Mouse (Mus musculus) erythroblast, embryonic 14.5 days (primary cell): ENCODE results near the gene Olfr810. TPM values are rescaled to one million over a fixed set of nuclear protein-coding genes. Genes with fewer than 3 reads are reported as not detected.

ENCODE experiments used
- H3K27me3 ChIP-seq: 2 replicates; pipeline ENCODE4 v1.6.1; 2012; ENCODE audit warnings: inconsistent platforms; ENCODE audit not compliant: control insufficient read depth
- H3K36me3 ChIP-seq: 2 replicates; pipeline ENCODE4 v1.6.1; 2012; ENCODE audit warnings: mild to moderate bottlenecking, inconsistent platforms; ENCODE audit not compliant: control insufficient read depth
- H3K4me1 ChIP-seq: 2 replicates; pipeline ENCODE4 v1.6.1; 2012; ENCODE audit warnings: inconsistent platforms; ENCODE audit not compliant: control insufficient read depth
- H3K4me3 ChIP-seq: replicated peaks from 2 replicates; pipeline ENCODE3; 2012; ENCODE audit warnings: moderate library complexity, mild to moderate bottlenecking, inconsistent platforms
- H3K9me3 ChIP-seq: 2 replicates; pipeline ENCODE4 v1.6.1; 2012; ENCODE audit warnings: low read length, inconsistent platforms, mixed read lengths; ENCODE audit not compliant: control insufficient read depth
- GATA1 ChIP-seq: IDR thresholded peaks from 2 replicates; pipeline ENCODE4 v1.6.1; 2012; ENCODE audit warnings: low read length, inconsistent platforms, mixed read lengths
- TAL1 ChIP-seq: IDR thresholded peaks from 3 replicates; pipeline ENCODE4 v1.6.1; 2012; ENCODE audit warnings: low read length, inconsistent platforms, mixed read lengths
- polyA plus RNA-seq: library from polyadenylated mRNA; stranded (reverse); fragments of >175 nt; gene quantifications from 2 replicates; pipeline ENCODE4 v1.2.3, GENCODE M21; 2012

The Olfr810 gene
- polyA plus RNA-seq, result not detected in 2 replicates

GRCm38 (mm10) chr10:129794817-129795216, at the start of gene Olfr810:
Gene Olfr810, minus strand, starts transcription at chr10:129794917.
- no peaks in the 10 kb centered on the region for H3K36me3 ChIP-seq
- no peaks in the 10 kb centered on the region for H3K27me3 ChIP-seq
- no peaks in the 10 kb centered on the region for H3K4me1 ChIP-seq
- no peak within 1 kb of the TSS for H3K4me3 ChIP-seq
- TF ChIP-seq GATA1 (no peak), TAL1 (no peak)
- no peaks in the 10 kb centered on the region for H3K9me3 ChIP-seq

DNA sequence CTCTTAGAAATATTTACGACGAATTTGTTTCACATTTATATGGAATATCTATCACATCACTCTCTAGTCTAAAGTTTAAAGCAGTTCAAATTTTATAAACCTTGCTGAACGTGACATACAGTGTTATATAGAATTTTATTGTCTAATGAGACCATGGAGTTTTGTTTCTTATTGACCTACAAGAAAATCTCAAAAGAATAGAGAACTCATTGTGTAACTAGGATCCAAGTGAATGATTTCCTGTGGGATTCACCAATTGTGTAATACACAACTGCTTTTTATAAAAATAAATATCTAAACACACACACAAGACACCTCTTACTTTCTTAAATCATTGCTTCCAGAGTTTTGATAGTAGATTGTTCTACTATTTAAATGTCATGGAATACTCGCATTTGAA, 9.6 kb upstream of the Olfr810 start, which contains the start of gene Olfr811:
Gene Olfr811, minus strand, starts transcription at position 101 of the 400 bp plus-strand sequence.
- no peak within 1 kb of the TSS for H3K4me3 ChIP-seq
- no peaks in the 10 kb centered on the region for H3K27me3 ChIP-seq
- TF ChIP-seq GATA1 (no peak), TAL1 (no peak)
- no peaks in the 10 kb centered on the region; the same call in 1 of the 2 replicates for H3K9me3 ChIP-seq
- H3K4me1 ChIP-seq, result no peaks in the 10 kb centered on the region
- H3K36me3 ChIP-seq, result no peaks in the 10 kb centered on the region

DNA sequence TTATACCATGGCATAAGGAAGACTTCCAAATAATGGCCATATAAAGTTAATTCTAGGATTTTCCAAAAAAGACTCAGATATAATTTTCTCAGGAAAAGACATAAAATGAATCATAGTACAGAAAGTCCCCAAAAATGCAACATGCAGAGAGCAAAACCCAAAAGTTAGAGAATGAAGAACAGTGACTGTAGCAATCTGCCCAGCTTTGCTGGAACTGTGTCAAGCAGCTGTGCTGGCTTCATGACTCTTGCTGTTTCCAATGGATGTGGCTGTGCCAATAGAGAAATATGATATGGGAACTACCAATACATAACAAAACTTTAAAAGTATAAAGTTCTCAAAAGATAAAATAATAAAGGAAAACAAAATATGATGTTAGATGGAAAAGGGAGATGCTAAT, 16.6 kb downstream of the Olfr810 start:
- no peak for TF ChIP-seq GATA1
- no peak for TF ChIP-seq TAL1
- Histone ChIP-seq H3K36me3 (no peaks in the 10 kb centered on the region), H3K4me3 (no peak overlapping the region), H3K9me3 (no peaks in the 10 kb centered on the region), H3K4me1 (no peaks in the 10 kb centered on the region), H3K27me3 (no peaks in the 10 kb centered on the region)

- no peaks in the 10 kb centered on the region for H3K36me3 ChIP-seq
- H3K9me3 ChIP-seq, result no peaks in the 10 kb centered on the region
- no peaks in the 10 kb centered on the region for H3K27me3 ChIP-seq
- TF ChIP-seq GATA1, result no peak
- no peak for TF ChIP-seq TAL1
- no peak within 1 kb of the TSS for H3K4me3 ChIP-seq
- no peaks in the 10 kb centered on the region for H3K4me1 ChIP-seq
Observed at GRCm38 (mm10) chr10:129774338-129774737, 20.4 kb downstream of the Olfr810 start, which contains the start of gene Olfr809. Gene Olfr809, plus strand, starts transcription at chr10:129774638.

DNA sequence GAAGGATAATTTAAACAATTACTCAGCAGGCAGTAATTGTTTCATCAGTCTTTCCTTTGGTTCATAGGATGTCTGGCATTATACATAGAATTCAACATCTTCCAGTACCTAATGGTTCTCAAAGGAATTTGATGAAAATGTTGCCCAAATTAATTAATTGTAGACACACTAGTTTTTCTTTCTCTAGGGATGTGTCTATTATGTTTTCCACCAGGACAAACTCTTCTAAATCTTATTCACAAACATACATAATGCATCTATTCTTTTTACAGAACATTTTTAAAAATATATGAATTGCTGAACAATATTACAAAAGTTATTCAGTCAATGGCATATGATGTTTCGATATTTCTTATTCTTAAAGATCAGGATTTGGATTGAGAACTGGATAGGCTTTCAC, 29.5 kb downstream of the Olfr810 start, which contains the start of gene Olfr808:
Gene Olfr808, plus strand, starts transcription at position 301 of the 400 bp plus-strand sequence.
- Histone ChIP-seq H3K36me3 (no peaks in the 10 kb centered on the region), H3K4me1 (no peaks in the 10 kb centered on the region), H3K27me3 (no peaks in the 10 kb centered on the region), H3K4me3 (no peak within 1 kb of the TSS), H3K9me3 (no peaks in the 10 kb centered on the region; the same call in 1 of the 2 replicates)
- no peak for TF ChIP-seq TAL1
- no peak for TF ChIP-seq GATA1

GRCm38 (mm10) chr10:129757693-129758092, 37.0 kb downstream of the Olfr810 start, which contains the start of gene Olfr807:
Gene Olfr807, minus strand, starts transcription at chr10:129757793.
- Histone ChIP-seq H3K36me3 (no peaks in the 10 kb centered on the region), H3K4me3 (no peak within 1 kb of the TSS), H3K27me3 (no peaks in the 10 kb centered on the region), H3K4me1 (no peaks in the 10 kb centered on the region), H3K9me3 (peaks cover 2% of the 10 kb centered on the region; the same call in 1 of the 2 replicates)
- TF ChIP-seq GATA1, result no peak

DNA sequence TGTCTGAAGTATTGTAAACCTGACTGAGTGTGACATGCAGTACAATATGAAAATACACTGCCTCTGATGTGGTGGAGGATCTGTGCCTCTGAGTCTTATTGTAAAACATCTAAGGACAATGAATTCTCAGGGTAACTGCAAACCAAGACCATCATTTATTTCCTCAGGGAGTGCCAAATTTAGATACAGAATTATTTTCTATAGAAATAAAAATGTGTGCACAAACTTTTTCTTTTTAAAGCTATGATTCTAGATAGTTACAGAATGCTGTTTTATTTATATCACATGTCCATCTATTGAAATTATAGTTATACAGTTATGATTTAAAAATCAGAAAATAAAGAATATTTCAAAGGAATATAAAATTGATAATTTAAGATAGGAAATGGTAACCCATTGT, 52.9 kb downstream of the Olfr810 start, which contains the start of gene Olfr806:
Gene Olfr806, minus strand, starts transcription at position 101 of the 400 bp plus-strand sequence.
- no peaks in the 10 kb centered on the region for H3K36me3 ChIP-seq
- no peak within 1 kb of the TSS for H3K4me3 ChIP-seq
- H3K4me1 ChIP-seq, result no peaks in the 10 kb centered on the region
- no peaks in the 10 kb centered on the region for H3K27me3 ChIP-seq
- H3K9me3 ChIP-seq, result 0 out of 2 replicates have a peak, but pooled peaks cover 2% of the 10 kb centered on the region
- no peak for TF ChIP-seq GATA1
- no peak for TF ChIP-seq TAL1

Other genes with a start within 250 kb of the Olfr810 start
- gene Olfr794, start 227.3 kb downstream of the Olfr810 start, polyA plus RNA-seq, result not detected in 2 replicates
- gene Olfr796, start 182.3 kb downstream of the Olfr810 start, polyA plus RNA-seq, result not detected in 2 replicates
- not detected in 2 replicates for gene Olfr798, start 167.0 kb downstream of the Olfr810 start, polyA plus RNA-seq
- gene Olfr799, start 157.4 kb downstream of the Olfr810 start, polyA plus RNA-seq, result not detected in 2 replicates
- 0.01 TPM in 1 of 2 replicates, not detected in the other for gene Olfr800, start 137.2 kb downstream of the Olfr810 start, polyA plus RNA-seq
- not detected in 2 replicates for gene Olfr801, start 121.1 kb downstream of the Olfr810 start, polyA plus RNA-seq
- not detected in 2 replicates for gene Olfr802, start 106.7 kb downstream of the Olfr810 start, polyA plus RNA-seq
- gene Olfr803, start 100.6 kb downstream of the Olfr810 start, polyA plus RNA-seq, result not detected in 2 replicates
- gene Olfr804, start 91.7 kb downstream of the Olfr810 start, polyA plus RNA-seq, result not detected in 2 replicates
- gene Olfr805, start 65.5 kb downstream of the Olfr810 start, polyA plus RNA-seq, result not detected in 2 replicates
- gene Olfr806, start 53.0 kb downstream of the Olfr810 start, polyA plus RNA-seq, result not detected in 2 replicates
- gene Olfr807, start 37.1 kb downstream of the Olfr810 start, polyA plus RNA-seq, result not detected in 2 replicates
- not detected in 2 replicates for gene Olfr808, start 29.4 kb downstream of the Olfr810 start, polyA plus RNA-seq
- not detected in 2 replicates for gene Olfr809, start 20.3 kb downstream of the Olfr810 start, polyA plus RNA-seq
- gene Olfr811, start 9.5 kb upstream of the Olfr810 start, polyA plus RNA-seq, result not detected in 2 replicates
- not detected in 2 replicates for gene Olfr812, start 51.2 kb upstream of the Olfr810 start, polyA plus RNA-seq
- not detected in 2 replicates for gene Olfr813, start 60.5 kb upstream of the Olfr810 start, polyA plus RNA-seq
- gene Olfr814, start 84.9 kb upstream of the Olfr810 start, polyA plus RNA-seq, result not detected in 2 replicates
- gene Olfr815, start 111.0 kb upstream of the Olfr810 start, polyA plus RNA-seq, result not detected in 2 replicates
- gene Olfr816, start 120.7 kb upstream of the Olfr810 start, polyA plus RNA-seq, result not detected in 2 replicates
- gene Olfr818, start 154.2 kb upstream of the Olfr810 start, polyA plus RNA-seq, result not detected in 2 replicates
- gene Olfr819, start 172.3 kb upstream of the Olfr810 start, polyA plus RNA-seq, result not detected in 2 replicates
- 0.02 TPM in 1 of 2 replicates, not detected in the other for gene Olfr247, start 181.2 kb upstream of the Olfr810 start, polyA plus RNA-seq
- gene Gm10310, start 190.1 kb upstream of the Olfr810 start, polyA plus RNA-seq, result not detected in 2 replicates
- 0.01 TPM in 1 of 2 replicates, not detected in the other for gene Olfr820, start 217.7 kb upstream of the Olfr810 start, polyA plus RNA-seq
- gene Olfr821, start 235.4 kb upstream of the Olfr810 start, polyA plus RNA-seq, result not detected in 2 replicates